Mouse (Mus musculus) urinary bladder, postnatal 4 days (tissue): ENCODE measurements around the gene Olfr1140.

Experiments used
- DNase-seq, 2 experiments: peaks; one replicate each; pipeline ENCODE4 v3.0.0; 2021 to 2022; ENCODE audit warnings: low spot score in 2 of 2

The Olfr1140 gene

GRCm38 (mm10) chr2:87743452-87743851 lies at the start of gene Olfr1140:
Gene Olfr1140, plus strand, starts transcription at chr2:87743752.
- no peak for DNase-seq

- DNase-seq, result no peak
These were observed 49.7 kb upstream of the Olfr1140 start, which contains the start of gene Olfr1136 for GRCm38 (mm10) chr2:87693847-87694246. Gene Olfr1136, minus strand, starts transcription at chr2:87693947.

GRCm38 (mm10) chr2:87713079-87713478 lies 30.5 kb upstream of the Olfr1140 start, which contains the start of gene Olfr1137:
Gene Olfr1137, minus strand, starts transcription at chr2:87713179.
- DNase-seq, result no peak

GRCm38 (mm10) chr2:87739878-87740277 lies 3.7 kb upstream of the Olfr1140 start, which contains the start of gene Olfr1138:
Gene Olfr1138, minus strand, starts transcription at chr2:87739978.
- DNase-seq, result no peak

GRCm38 (mm10) chr2:87753891-87754290 lies 10.3 kb downstream of the Olfr1140 start, which contains the start of gene Olfr1141:
Gene Olfr1141, minus strand, starts transcription at chr2:87753991.
- DNase-seq, result no peak

- DNase-seq, result no peak
These were observed 32.6 kb downstream of the Olfr1140 start for GRCm38 (mm10) chr2:87776143-87776542.

GRCm38 (mm10) chr2:87779183-87779582 lies 35.6 kb downstream of the Olfr1140 start, which contains the start of gene Olfr152:
Gene Olfr152, plus strand, starts transcription at chr2:87779483.
- no peak for DNase-seq
